Comparison of ENCODE assay signal across 8 mouse cellular contexts in genomic region chr1:119648205-119649111, GRCm38 (mm10). TPM values are rescaled to one million over a fixed set of nuclear protein-coding genes. Genes with fewer than 3 reads are reported as not detected.
DNase-seq lines count a peak whose midpoint lies in the region; ATAC-seq lines count a peak whose summit lies in the region.

Gene Epb41l5, minus strand, starts transcription at chr1:119649000.

- ATAC-seq in hindbrain, embryonic 13.5 days (ENCODE audit: low FRiP score): peak; percentile 97

- H3K9ac ChIP-seq in hindbrain, embryonic 13.5 days: peak within 1 kb of the TSS; percentile 77

- no peaks in the 10 kb centered on the region for H3K9me3 ChIP-seq in hindbrain, embryonic 13.5 days

- H3K4me1 ChIP-seq in hindbrain, embryonic 13.5 days (replicated peaks): peaks cover 8% of the 10 kb centered on the region; the same call in 1 of the 2 replicates

- H3K4me2 ChIP-seq in hindbrain, embryonic 13.5 days: peak within 1 kb of the TSS; percentile 64

- H3K4me3 ChIP-seq in hindbrain, embryonic 13.5 days: peak within 1 kb of the TSS; percentile 72

- H3K27ac ChIP-seq in hindbrain, embryonic 13.5 days: peak within 1 kb of the TSS; percentile 75

- WGBS in hindbrain, embryonic 13.5 days: under 1% methylated on average over 86 of the region's 86 CpGs

- H3K36me3 ChIP-seq in hindbrain, embryonic 13.5 days: no peaks in the 10 kb centered on the region

- no peaks in the 10 kb centered on the region for H3K27me3 ChIP-seq in hindbrain, embryonic 13.5 days

- peak; percentile 94 for DNase-seq in R1 (ENCODE audit: low read depth, low spot score)
- peak; percentile 84 to 85 for DNase-seq in cerebellum, postnatal 14 days
- peak; percentile 32 to 58 for DNase-seq in frontal cortex, postnatal 25 days (ENCODE audit: low spot score in 2 of 2)
- peak; percentile 79 to 81 for DNase-seq in layer of hippocampus, postnatal 14 days (ENCODE audit: low spot score in 2 of 2)
- DNase-seq in lung, postnatal 14 days: peak; percentile 85
- DNase-seq in retina, adult 2 months (ENCODE audit: low read depth, low spot score): peak; percentile 72
- DNase-seq in thymus, postnatal 25 days: peak; percentile 80

RNA-seq across cellular contexts. Expression of gene Epb41l5, which starts in this region (rescaled TPM):
- 18.5 and 19.0 TPM in 2 replicates for polyA plus RNA-seq in hindbrain, embryonic 13.5 days (2015; fragmentation: Nextera tagmentation; extraction: Ambion mirVana)
- total RNA-seq in layer of hippocampus, postnatal 14 days (2021): 1 to 10 TPM; 7.1 to 7.8 TPM

Comparison
In these comparisons a context has a peak if more than half of its experiments do, and no peak if none do; other contexts are left out.
1. Peak in every context shown above with its lines: DNase-seq, ATAC-seq, H3K4me3 ChIP-seq and H3K27ac ChIP-seq.